Mouse (Mus musculus) ES-E14 (cell line): Measurements from ENCODE around the gene Ebf1.

Experiments
- HCFC1 ChIP-seq: IDR thresholded peaks from 2 replicates; pipeline ENCODE4 v1.6.1; 2012; ENCODE audit warnings: low read length, inconsistent platforms, borderline replicate concordance; ENCODE audit not compliant: insufficient read depth
- MAFK ChIP-seq: IDR thresholded peaks from 2 replicates; pipeline ENCODE4 v1.6.1; 2014; ENCODE audit warnings: mild to moderate bottlenecking, low read depth, low read length, inconsistent platforms; ENCODE audit not compliant: insufficient read depth
- ZC3H11A ChIP-seq: IDR thresholded peaks from 2 replicates; pipeline ENCODE4 v1.6.1; 2012; ENCODE audit warnings: low read depth, mild to moderate bottlenecking, inconsistent platforms, low read length, borderline replicate concordance
- ZNF384 ChIP-seq: IDR thresholded peaks from 2 replicates; pipeline ENCODE4 v1.6.1; 2012; ENCODE audit warnings: low read depth, low read length, inconsistent platforms

GRCm38 (mm10) chr11:44866476-44867149 lies 249.5 kb downstream of the Ebf1 start:
- TF ChIP-seq HCFC1 (no peak), ZC3H11A (no peak), MAFK (no peak), ZNF384 (no peak)
